Mouse (Mus musculus) MEL (cell line): ENCODE data around the gene Fyb. TPM values are rescaled to one million over a fixed set of nuclear protein-coding genes. Genes with fewer than 3 reads are reported as not detected.

Experiments
- DNase-seq: peaks from one replicate; pipeline ENCODE4 v3.0.0; 2011; ENCODE audit warnings: low read depth, low spot score
- H3K27ac ChIP-seq: 2 replicates; pipeline ENCODE4 v1.5.1; 2012; ENCODE audit warnings: low read depth, mild to moderate bottlenecking, control low read depth, low read length, moderate library complexity; ENCODE audit not compliant: control insufficient read depth
- H3K27me3 ChIP-seq, 2 experiments: fragments of 150-350 bp in 1 of 2; sonication (generic) in 1 of 2; 2 replicates each; pipeline ENCODE4 v1.6.1; 2012; ENCODE audit warnings: low read length in 2 of 2, mild to moderate bottlenecking in 2 of 2, improper control_type of control experiment in 1 of 2, moderate library complexity in 1 of 2; ENCODE audit not compliant: insufficient read depth in 2 of 2, control insufficient read depth in 1 of 2
- H3K36me3 ChIP-seq, 2 experiments: 2 replicates each; pipeline ENCODE4 v1.6.1; 2012 to 2014; ENCODE audit warnings: low read length in 2 of 2, improper control_type of control experiment in 1 of 2, inconsistent platforms in 1 of 2, mild to moderate bottlenecking in 1 of 2; ENCODE audit not compliant: insufficient read depth in 2 of 2, control insufficient read depth in 1 of 2
- H3K4me1 ChIP-seq, 2 experiments: fragments of 150-350 bp in 1 of 2; sonication (generic) in 1 of 2; 2 replicates each; pipeline ENCODE4 v1.6.1; 2012; ENCODE audit warnings: low read length in 2 of 2, improper control_type of control experiment in 1 of 2, mild to moderate bottlenecking in 1 of 2; ENCODE audit not compliant: insufficient read depth in 2 of 2, control insufficient read depth in 1 of 2
- H3K4me3 ChIP-seq, 2 experiments: fragments of 150-350 bp in 1 of 2; sonication (generic) in 1 of 2; 2 replicates each; pipeline ENCODE4 v1.5.1; 2012; ENCODE audit warnings: low read depth in 2 of 2, low read length in 2 of 2, mild to moderate bottlenecking in 2 of 2, moderate library complexity in 2 of 2, control low read depth in 1 of 2, improper control_type of control experiment in 1 of 2; ENCODE audit not compliant: control insufficient read depth in 1 of 2, insufficient read depth in 1 of 2
- H3K79me2 ChIP-seq: 2 replicates; pipeline ENCODE4 v1.6.1; 2012; ENCODE audit warnings: mild to moderate bottlenecking, low read length, moderate library complexity; ENCODE audit not compliant: control insufficient read depth, poor library complexity, insufficient read depth
- H3K9ac ChIP-seq: 2 replicates; pipeline ENCODE4 v1.6.1; 2012; ENCODE audit warnings: low read depth, mild to moderate bottlenecking, control low read depth, low read length, moderate library complexity; ENCODE audit not compliant: control insufficient read depth, poor library complexity, severe bottlenecking
- H3K9me3 ChIP-seq: fragments of 150-350 bp; sonication (generic); replicated peaks from 2 replicates; pipeline ENCODE4 v1.6.1; 2012; ENCODE audit warnings: mild to moderate bottlenecking, low read length, improper control_type of control experiment, moderate library complexity; ENCODE audit not compliant: insufficient read depth
- BHLHE40 ChIP-seq: IDR thresholded peaks from 2 replicates; pipeline ENCODE4 v1.6.1; 2012; ENCODE audit warnings: low read depth, mild to moderate bottlenecking, inconsistent platforms, low read length, improper control_type of control experiment, borderline replicate concordance
- CHD1 ChIP-seq: IDR thresholded peaks from 2 replicates; pipeline ENCODE4 v1.6.1; 2012; ENCODE audit warnings: low read depth, mild to moderate bottlenecking, inconsistent platforms, low read length, improper control_type of control experiment
- CHD2 ChIP-seq: IDR thresholded peaks from 2 replicates; pipeline ENCODE4 v1.6.1; 2011; ENCODE audit warnings: low read length, improper control_type of control experiment
- CTCF ChIP-seq, 3 experiments: IDR thresholded peaks in 2 of 3; conservative IDR thresholded peaks in 1 of 3; 2 replicates each; pipeline ENCODE4 v1.5.1; 2011 to 2012; ENCODE audit warnings: low read length in 3 of 3, low read depth in 2 of 3, mild to moderate bottlenecking in 2 of 3, improper control_type of control experiment in 1 of 3, inconsistent platforms in 1 of 3, mixed read lengths in 1 of 3, moderate library complexity in 1 of 3; ENCODE audit not compliant: control insufficient read depth in 1 of 3, insufficient read depth in 1 of 3, poor library complexity in 1 of 3, severe bottlenecking in 1 of 3
- E2F4 ChIP-seq: IDR thresholded peaks from 2 replicates; pipeline ENCODE4 v1.6.1; 2011; ENCODE audit warnings: low read depth, low read length, improper control_type of control experiment, borderline replicate concordance
- ELF1 ChIP-seq: IDR thresholded peaks from 2 replicates; pipeline ENCODE4 v1.6.1; 2014; ENCODE audit warnings: low read depth, mild to moderate bottlenecking, inconsistent platforms, low read length, improper control_type of control experiment, moderate library complexity
- KAT2A ChIP-seq: conservative IDR thresholded peaks from 2 replicates; pipeline ENCODE4 v1.6.1; 2012; ENCODE audit warnings: low read depth, low read length, improper control_type of control experiment, inconsistent platforms
- MAZ ChIP-seq: IDR thresholded peaks from 2 replicates; pipeline ENCODE4 v1.6.1; 2012; ENCODE audit warnings: low read depth, mild to moderate bottlenecking, inconsistent platforms, low read length, improper control_type of control experiment
- MEF2A ChIP-seq: IDR thresholded peaks from 2 replicates; pipeline ENCODE4 v1.6.1; 2014; ENCODE audit warnings: low read depth, mild to moderate bottlenecking, inconsistent platforms, low read length, improper control_type of control experiment; ENCODE audit not compliant: poor library complexity, insufficient replicate concordance, severe bottlenecking; ENCODE audit errors: extremely low read depth
- MXI1 ChIP-seq: IDR thresholded peaks from 2 replicates; pipeline ENCODE4 v1.6.1; 2011; ENCODE audit warnings: mild to moderate bottlenecking, low read depth, low read length, improper control_type of control experiment
- MYC ChIP-seq: IDR thresholded peaks from 2 replicates; pipeline ENCODE4 v1.6.1; 2011; ENCODE audit warnings: low read depth, mild to moderate bottlenecking, low read length, improper control_type of control experiment, moderate library complexity
- NELFE ChIP-seq: IDR thresholded peaks from 2 replicates; pipeline ENCODE4 v1.6.1; 2011; ENCODE audit warnings: low read depth, low read length, improper control_type of control experiment
- POLR2A ChIP-seq, 2 experiments: IDR thresholded peaks; 2 replicates each; pipeline ENCODE4 v1.6.1; 2011 to 2012; ENCODE audit warnings: low read length in 2 of 2, mild to moderate bottlenecking in 2 of 2, control low read depth in 1 of 2, improper control_type of control experiment in 1 of 2, low read depth in 1 of 2, moderate library complexity in 1 of 2; ENCODE audit not compliant: control insufficient read depth in 1 of 2, insufficient read depth in 1 of 2, poor library complexity in 1 of 2
- POLR2AphosphoS5 ChIP-seq: IDR thresholded peaks from 2 replicates; pipeline ENCODE4 v1.6.1; 2012; ENCODE audit warnings: low read depth, borderline replicate concordance, mild to moderate bottlenecking, inconsistent platforms, low read length, moderate library complexity, mixed read lengths
- RAD21 ChIP-seq: IDR thresholded peaks from 2 replicates; pipeline ENCODE4 v1.6.1; 2011; ENCODE audit warnings: mild to moderate bottlenecking, low read depth, low read length, improper control_type of control experiment
- SMC3 ChIP-seq: IDR thresholded peaks from 2 replicates; pipeline ENCODE4 v1.6.1; 2011; ENCODE audit warnings: low read depth, low read length, improper control_type of control experiment
- USF1 ChIP-seq: IDR thresholded peaks from 2 replicates; pipeline ENCODE4 v1.6.1; 2014; ENCODE audit warnings: low read depth, mild to moderate bottlenecking, inconsistent platforms, low read length, improper control_type of control experiment, moderate library complexity
- ZC3H11A ChIP-seq: IDR thresholded peaks from 2 replicates; pipeline ENCODE4 v1.6.1; 2012; ENCODE audit warnings: low read depth, mild to moderate bottlenecking, inconsistent platforms, low read length, improper control_type of control experiment
- ZMIZ1 ChIP-seq: IDR thresholded peaks from 2 replicates; pipeline ENCODE4 v1.6.1; 2012; ENCODE audit warnings: low read depth, mild to moderate bottlenecking, inconsistent platforms, low read length, improper control_type of control experiment, moderate library complexity
- polyA plus RNA-seq, 2 experiments: library from polyadenylated mRNA; stranded (reverse) in 1 of 2; unstranded in 1 of 2; fragments of >175 nt in 1 of 2; fragments of >200 nt in 1 of 2; gene quantifications; 2 replicates each; pipeline versions ENCODE4 v1.2.1 to v1.2.4; 2012; ENCODE audit warnings: low replicate concordance in 2 of 2, low read depth in 1 of 2; ENCODE audit not compliant: insufficient read length in 2 of 2, insufficient read depth in 1 of 2, missing spikeins in 1 of 2
- total RNA-seq: library from RNA; depleted of rRNA; stranded (reverse); fragments of 300-350 nt; gene quantifications from 2 replicates; pipeline ENCODE4 v1.2.3, GENCODE M21; 2012

The Fyb gene
- total and polyA plus RNA-seq, 3 experiments: 175 to 208 TPM; not detected in 1

- TF ChIP-seq E2F4: no peak
- no peak for TF ChIP-seq KAT2A
- TF ChIP-seq MEF2A: no peak
- TF ChIP-seq, all 39 proteins: peak for 0
Measured at GRCm38 (mm10) chr15:6661951-6662350, 139.3 kb downstream of the Fyb start (continued).

- TF ChIP-seq POLR2A (IDR thresholded peaks at IDR 0.05; ENCODE audit: control insufficient read depth in 1 of 2, insufficient read depth in 1 of 2, low read depth in 1 of 2, low read length in 2 of 2, poor library complexity in 1 of 2) (no peak), MAZ (no peak), CTCF (IDR thresholded peaks at IDR 0.05 in 2 of 3, conservative IDR thresholded peaks at IDR 0.05 in 1 of 3; ENCODE audit: control insufficient read depth in 1 of 3, insufficient read depth in 1 of 3, low read depth in 2 of 3, low read length in 3 of 3, poor library complexity in 1 of 3, severe bottlenecking in 1 of 3) (no peak), USF1 (no peak), MEF2A (no peak), CHD1 (no peak), BHLHE40 (no peak), ZC3H11A (no peak), CHD2 (no peak), MYC (no peak)
- Histone ChIP-seq H3K27me3 (no peaks in the 10 kb centered on the region), H3K36me3 (no peaks in the 10 kb centered on the region; a peak in 1 of 4 replicates), H3K79me2 (no peaks in the 10 kb centered on the region), H3K9me3 (no peaks in the 10 kb centered on the region), H3K27ac (no peak overlapping the region), H3K4me3 (no peak overlapping the region), H3K9ac (no peak overlapping the region), H3K4me1 (no peaks in the 10 kb centered on the region)
- no peak for DNase-seq
Measured at GRCm38 (mm10) chr15:6663991-6664390, 141.3 kb downstream of the Fyb start.

- no peaks in the 10 kb centered on the region for H3K79me2 ChIP-seq
- no peaks in the 10 kb centered on the region for H3K9me3 ChIP-seq
- TF ChIP-seq NELFE (no peak), ZMIZ1 (no peak), CTCF (IDR thresholded peaks at IDR 0.05 in 2 of 3, conservative IDR thresholded peaks at IDR 0.05 in 1 of 3; ENCODE audit: control insufficient read depth in 1 of 3, insufficient read depth in 1 of 3, low read depth in 2 of 3, low read length in 3 of 3, poor library complexity in 1 of 3, severe bottlenecking in 1 of 3) (no peak), RAD21 (no peak), MXI1 (no peak), SMC3 (no peak), POLR2AphosphoS5 (no peak), ELF1 (no peak)
- H3K4me3 ChIP-seq: no peak overlapping the region
- no peaks in the 10 kb centered on the region; a peak in 1 of 4 replicates for H3K36me3 ChIP-seq
- H3K27me3 ChIP-seq: no peaks in the 10 kb centered on the region
- no peak for DNase-seq
- H3K27ac ChIP-seq: no peak overlapping the region
- no peak overlapping the region for H3K9ac ChIP-seq
- H3K4me1 ChIP-seq: no peaks in the 10 kb centered on the region
Measured at GRCm38 (mm10) chr15:6666072-6666471, 143.4 kb downstream of the Fyb start.
